In the genomic region with DNA sequence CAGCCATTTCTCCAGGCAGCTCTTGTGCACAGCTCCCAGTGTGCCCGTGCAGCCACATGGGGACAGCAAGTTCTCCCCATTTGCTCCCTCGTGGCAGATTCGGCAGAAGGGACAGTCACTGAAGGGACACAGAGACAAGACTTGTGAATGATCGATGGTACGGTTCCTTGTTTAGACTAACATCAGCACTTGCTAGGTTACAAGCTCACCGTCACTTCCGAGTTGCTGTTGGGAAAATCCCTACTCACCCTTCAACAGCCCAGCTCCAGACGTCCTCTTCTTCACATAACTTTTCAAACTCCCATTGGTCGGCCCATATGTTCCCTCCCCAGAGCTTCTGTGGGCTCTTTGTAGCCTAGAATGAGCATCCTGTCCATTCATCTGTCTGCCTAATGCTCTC, we compare ENCODE assay signal across 31 mouse cellular contexts.
"Had no signal": no experiment of that assay in that cellular context is flagged by ENCODE, and none has a peak within 500 bp of the region (broad histone marks: within the 10 kb centered on the region; RNA-seq: fewer than 3 reads in every experiment).

No protein-coding gene starts in this region.

- H3K9ac ChIP-seq: limb, embryonic 12.5 days; limb, embryonic 13.5 days; limb, embryonic 15.5 days; liver, embryonic 12.5 days; liver, embryonic 13.5 days; liver, embryonic 14.5 days; liver, embryonic 15.5 days; liver, postnatal 0 days; lung, embryonic 14.5 days; lung, embryonic 15.5 days; midbrain, embryonic 12.5 days; midbrain, embryonic 13.5 days; midbrain, embryonic 15.5 days had no signal

- H3K4me3 ChIP-seq: limb, embryonic 10.5 days; limb, embryonic 12.5 days; limb, embryonic 13.5 days; limb, embryonic 15.5 days; liver, embryonic 12.5 days; liver, embryonic 13.5 days; liver, embryonic 15.5 days; lung, embryonic 15.5 days; megakaryocyte, embryonic 14.5 days; midbrain, embryonic 10.5 days; midbrain, embryonic 12.5 days; midbrain, embryonic 13.5 days; midbrain, embryonic 15.5 days; myocyte had no signal

- DNase-seq: left cerebral cortex, postnatal 4 days; liver; liver, embryonic 13.5 days; liver, postnatal 0 days; lung, adult 18-20 months; lung, adult 2 months; lung, embryonic 14.5 days; lung, postnatal 10 days; lung, postnatal 14 days; lung, postnatal 36 days; lung, postnatal 4 days; midbrain, embryonic 14.5 days had no signal

- ATAC-seq: liver, embryonic 12.5 days; liver, postnatal 0 days; lung, postnatal 0 days; midbrain, embryonic 13.5 days; midbrain, embryonic 15.5 days; midbrain, embryonic 16.5 days had no signal

- H3K36me3 ChIP-seq: lung, embryonic 15.5 days had no signal

- H3K4me1 ChIP-seq: limb, embryonic 10.5 days; limb, embryonic 12.5 days; limb, embryonic 13.5 days; limb, embryonic 15.5 days; liver, embryonic 12.5 days; liver, embryonic 13.5 days; liver, embryonic 15.5 days; lung, embryonic 15.5 days; midbrain, embryonic 10.5 days; midbrain, embryonic 12.5 days; midbrain, embryonic 13.5 days; midbrain, embryonic 15.5 days had no signal

- H3K9me3 ChIP-seq: limb, embryonic 10.5 days; limb, embryonic 12.5 days; limb, embryonic 13.5 days; limb, embryonic 15.5 days; liver, embryonic 12.5 days; liver, embryonic 13.5 days; liver, embryonic 15.5 days; lung, embryonic 15.5 days; megakaryocyte, embryonic 14.5 days; midbrain, embryonic 10.5 days; midbrain, embryonic 12.5 days; midbrain, embryonic 13.5 days; midbrain, embryonic 15.5 days had no signal

- H3K27ac ChIP-seq: limb, embryonic 10.5 days; limb, embryonic 12.5 days; limb, embryonic 13.5 days; limb, embryonic 15.5 days; liver, embryonic 12.5 days; liver, embryonic 13.5 days; liver, embryonic 14.5 days; liver, embryonic 15.5 days; lung, embryonic 15.5 days; macrophage; midbrain, embryonic 10.5 days; midbrain, embryonic 12.5 days; midbrain, embryonic 13.5 days; midbrain, embryonic 15.5 days had no signal

- H3K27me3 ChIP-seq: limb, embryonic 12.5 days; limb, embryonic 13.5 days; limb, embryonic 15.5 days; liver, embryonic 12.5 days; liver, embryonic 13.5 days; liver, embryonic 15.5 days; lung, embryonic 15.5 days; megakaryocyte, embryonic 14.5 days; midbrain, embryonic 12.5 days; midbrain, embryonic 13.5 days; midbrain, embryonic 15.5 days had no signal

- H3K4me2 ChIP-seq: limb, embryonic 12.5 days; limb, embryonic 13.5 days; limb, embryonic 15.5 days; liver, embryonic 11.5 days; liver, embryonic 12.5 days; liver, embryonic 13.5 days; liver, embryonic 15.5 days; lung, embryonic 14.5 days; lung, embryonic 15.5 days; midbrain, embryonic 11.5 days; midbrain, embryonic 12.5 days; midbrain, embryonic 13.5 days; midbrain, embryonic 15.5 days had no signal
